Mouse (Mus musculus): ENCODE results near the gene Efhd1. TPM values are rescaled to one million over a fixed set of nuclear protein-coding genes. Genes with fewer than 3 reads are reported as not detected.

Gene Efhd1
- total RNA-seq, 2 experiments from 2014 or later = 16.3 to 17.2 TPM

DNA sequence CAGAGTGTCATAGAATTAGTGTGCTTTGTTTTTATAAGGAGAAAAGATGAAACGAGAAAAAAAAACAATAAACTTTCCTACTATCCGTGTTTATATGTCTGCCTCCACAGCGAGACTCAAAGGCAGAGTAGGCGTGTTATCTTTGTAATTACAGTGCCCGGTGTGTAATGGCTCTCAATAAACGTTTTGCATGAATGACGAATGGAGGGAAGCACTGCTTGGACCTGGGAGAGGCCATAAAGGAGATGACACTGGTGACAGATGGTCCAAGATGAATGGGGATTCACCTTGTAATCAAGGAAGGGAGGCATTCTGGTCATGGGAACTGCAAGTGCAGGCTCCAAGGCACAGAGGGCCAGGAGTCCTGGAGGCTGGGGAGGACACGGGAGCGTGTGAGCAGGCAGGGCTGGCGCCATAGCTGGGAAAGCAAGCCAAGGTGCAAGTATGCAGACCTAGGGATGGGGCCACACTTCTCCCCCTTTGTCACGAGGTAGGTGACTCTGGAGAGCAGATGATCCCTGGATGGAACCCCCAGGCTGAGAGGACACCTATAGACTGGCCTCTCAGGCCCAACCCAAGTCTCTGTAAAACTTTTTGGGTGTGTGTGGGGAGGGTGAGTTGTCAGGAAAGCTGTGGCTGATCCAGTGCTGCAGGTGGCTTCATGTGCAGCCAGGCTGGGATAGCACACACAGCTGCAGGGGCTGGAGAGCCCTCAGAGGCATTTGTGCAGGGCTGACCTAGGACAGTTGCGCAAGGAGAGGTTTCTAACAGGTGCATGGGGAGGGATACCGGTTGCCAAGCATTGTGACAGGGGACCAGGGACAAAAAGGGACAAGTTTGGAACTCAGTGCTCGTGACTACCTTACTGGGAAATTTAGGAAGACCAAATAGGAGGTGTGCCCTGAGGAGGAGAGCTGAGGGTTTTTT lies 36.5 kb downstream of the Efhd1 start:
- DNase-seq (ENCODE audit: extremely low spot score in 1 of 2, low spot score in 1 of 2) = no peak

DNA sequence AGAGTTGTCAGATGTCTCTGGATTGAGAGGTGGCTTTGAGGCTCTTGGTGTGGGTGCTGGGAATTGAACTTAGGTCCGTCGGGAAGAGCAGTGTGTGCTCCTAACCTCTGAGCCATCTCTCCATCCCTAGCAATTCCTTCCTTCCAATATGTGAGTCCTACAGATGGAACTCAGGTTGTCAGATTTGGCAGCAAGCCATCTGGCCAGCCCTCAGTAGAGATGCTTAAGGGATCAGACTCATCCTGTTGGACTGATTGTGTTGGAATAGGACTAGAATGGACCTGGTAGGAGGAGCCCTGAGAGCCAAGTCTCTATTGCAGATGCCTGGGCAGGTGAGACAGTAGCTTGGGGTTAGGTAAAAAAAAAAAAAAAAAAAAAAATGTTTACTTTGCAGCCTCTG lies 37.8 kb downstream of the Efhd1 start:
- DNase-seq (ENCODE audit: extremely low spot score in 1 of 2, low spot score in 1 of 2) = no peak

DNA sequence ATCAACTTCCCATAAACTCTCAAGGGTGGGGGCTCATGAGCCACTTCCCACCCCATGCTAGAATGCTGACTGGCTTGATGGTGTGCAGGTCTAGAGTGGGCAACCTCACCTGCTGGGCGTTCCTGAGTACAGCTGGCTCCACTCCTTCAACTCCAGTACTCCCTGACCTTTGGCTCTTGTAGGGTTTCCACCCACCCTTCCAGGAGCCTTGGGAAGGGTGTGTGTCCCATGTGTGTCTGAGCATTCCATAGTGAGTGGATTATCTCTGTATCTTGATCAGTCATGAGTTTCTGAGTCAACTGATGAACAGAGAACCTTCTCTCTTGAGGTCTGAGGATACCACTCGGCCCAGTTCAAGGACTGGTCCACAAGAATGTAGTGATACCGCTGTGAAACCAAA lies 44.8 kb downstream of the Efhd1 start:
- DNase-seq (ENCODE audit: extremely low spot score in 1 of 2, low spot score in 1 of 2) = no peak

DNA sequence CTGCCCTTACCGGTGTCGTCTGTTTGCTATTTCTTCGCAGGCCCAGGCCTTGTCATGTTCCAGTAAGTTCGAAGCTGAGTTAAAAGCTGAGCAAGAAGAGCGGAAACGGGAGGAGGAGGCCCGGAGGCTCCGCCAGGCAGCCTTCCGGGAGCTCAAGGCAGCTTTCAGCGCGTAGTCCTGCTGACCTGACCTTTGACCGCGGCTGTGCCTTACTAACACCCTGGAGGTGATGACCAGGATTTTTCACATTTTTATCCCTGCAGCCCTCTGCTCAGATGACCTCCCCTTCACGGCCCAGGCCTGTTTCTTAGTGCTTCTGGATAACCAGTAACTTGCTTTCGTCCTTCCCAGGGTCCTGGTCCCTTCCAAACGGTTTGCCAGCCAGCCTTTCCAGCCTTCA lies 45.5 kb downstream of the Efhd1 start:
- no peak for DNase-seq (ENCODE audit: extremely low spot score in 1 of 2, low spot score in 1 of 2)

DNA sequence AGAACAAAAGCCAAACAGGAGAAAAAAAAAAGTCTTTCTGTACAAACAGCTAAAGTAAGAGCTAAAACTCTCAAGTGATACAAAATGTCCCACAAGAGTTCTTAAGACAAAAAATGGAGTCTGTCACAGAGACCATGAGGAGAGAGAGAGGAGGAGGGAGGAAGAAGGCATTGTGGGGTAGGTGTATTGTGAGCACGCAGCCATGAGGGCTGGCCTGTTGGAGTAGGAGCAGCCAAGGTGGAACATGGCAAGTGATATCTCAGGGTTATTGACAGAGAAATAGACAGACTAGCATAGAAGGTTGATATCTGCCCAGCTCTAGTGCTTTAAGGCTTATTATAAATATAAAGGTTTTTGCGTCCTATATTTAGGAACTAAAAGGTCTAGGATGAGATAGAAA lies 48.5 kb downstream of the Efhd1 start:
- no peak for DNase-seq (ENCODE audit: extremely low spot score in 1 of 2, low spot score in 1 of 2)

DNA sequence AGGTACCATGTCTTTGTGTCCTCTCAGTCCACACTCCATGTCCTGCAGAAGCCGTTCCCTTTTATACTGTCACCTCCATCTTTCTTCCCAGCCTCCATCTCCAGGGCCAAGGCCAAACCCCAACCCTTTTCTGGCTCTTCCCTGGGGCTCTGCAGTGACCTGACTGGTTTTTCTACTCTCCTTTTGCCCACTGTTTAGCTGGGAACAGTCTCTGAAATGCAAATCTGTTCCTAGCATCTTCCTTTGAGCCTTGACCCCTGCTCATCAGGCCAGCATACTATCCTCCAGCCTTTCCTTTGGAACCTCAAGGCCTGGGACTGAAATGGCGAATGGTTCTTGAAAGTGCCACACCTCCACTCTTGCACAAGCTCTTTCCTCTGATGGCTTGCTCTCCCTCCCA lies 49.0 kb downstream of the Efhd1 start:
- no peak for DNase-seq (ENCODE audit: extremely low spot score in 1 of 2, low spot score in 1 of 2)

DNA sequence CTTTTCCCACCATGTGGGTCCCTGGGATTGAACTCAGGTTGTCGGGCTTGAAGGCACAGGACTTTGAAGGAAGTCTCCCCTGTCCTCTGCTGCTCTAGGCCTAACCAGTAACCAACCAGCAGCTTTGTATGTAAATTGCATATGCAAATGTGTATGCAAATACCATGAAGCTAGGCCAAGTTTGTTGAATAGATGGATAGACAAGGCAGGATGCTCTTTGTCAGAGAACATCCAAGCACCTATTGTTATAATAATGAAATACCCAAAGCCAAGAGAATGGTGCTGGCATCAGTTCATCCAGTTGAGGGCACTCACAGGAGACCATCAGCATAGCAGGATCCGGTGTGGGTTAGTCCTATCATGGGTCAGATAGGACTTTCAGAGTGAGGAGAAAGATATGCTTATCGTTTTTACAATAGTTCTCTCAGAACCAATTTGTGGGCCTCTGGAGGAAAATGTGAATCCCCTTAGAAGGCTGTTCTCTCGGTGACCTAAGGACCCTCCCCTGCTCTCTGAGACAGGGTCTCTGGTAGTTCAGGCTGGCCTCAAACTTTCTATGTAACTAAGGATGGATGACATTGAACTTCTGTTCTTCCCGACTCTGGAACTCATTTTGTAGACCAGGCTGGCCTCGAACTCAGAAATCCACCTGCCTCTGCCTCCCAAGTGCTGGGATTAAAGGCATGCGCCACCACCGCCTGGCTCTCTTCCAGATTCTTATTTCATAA lies 49.8 kb downstream of the Efhd1 start:
- DNase-seq (ENCODE audit: extremely low spot score in 1 of 2, low spot score in 1 of 2) = no peak

DNA sequence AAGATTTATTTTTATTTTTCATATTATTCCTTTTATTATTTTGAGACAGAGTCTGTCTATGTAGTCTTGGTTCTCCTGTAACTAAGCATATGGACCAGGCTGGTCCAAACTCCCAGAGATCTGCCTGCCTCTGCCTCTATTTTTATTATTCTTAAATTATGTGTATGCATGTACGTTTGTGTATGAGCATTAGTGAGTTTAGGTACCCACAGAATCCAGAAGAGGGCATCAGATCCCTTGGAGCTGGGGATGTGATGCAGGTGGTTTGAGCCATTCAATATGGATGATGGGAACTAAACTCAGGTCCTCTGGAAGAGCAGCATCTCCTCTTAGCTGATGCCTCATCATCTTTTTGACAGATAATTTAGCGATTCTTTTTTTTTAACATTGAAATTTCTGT lies 51.3 kb downstream of the Efhd1 start:
- DNase-seq (ENCODE audit: extremely low spot score in 1 of 2, low spot score in 1 of 2) = no peak

DNA sequence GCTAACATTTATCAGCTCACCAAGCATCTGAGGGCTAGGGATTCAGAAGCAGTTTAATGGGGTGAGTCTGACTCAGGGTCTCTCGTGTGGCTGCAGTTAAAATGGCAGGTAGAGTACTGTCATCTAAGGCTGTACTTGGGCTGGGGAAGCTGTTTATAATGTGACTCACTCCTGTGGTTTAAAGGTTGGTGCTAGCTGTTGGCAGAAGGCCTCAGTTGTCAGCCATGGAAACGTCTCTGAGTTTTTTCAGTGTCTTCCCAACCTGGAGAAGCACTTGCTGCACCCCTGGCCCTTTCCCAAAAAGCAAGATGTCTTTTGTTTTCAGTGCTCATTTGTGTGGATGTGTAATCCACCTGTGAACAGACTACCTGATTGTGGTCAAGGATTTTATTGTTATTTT lies 51.7 kb downstream of the Efhd1 start:
- DNase-seq (ENCODE audit: extremely low spot score in 1 of 2, low spot score in 1 of 2) = no peak

DNA sequence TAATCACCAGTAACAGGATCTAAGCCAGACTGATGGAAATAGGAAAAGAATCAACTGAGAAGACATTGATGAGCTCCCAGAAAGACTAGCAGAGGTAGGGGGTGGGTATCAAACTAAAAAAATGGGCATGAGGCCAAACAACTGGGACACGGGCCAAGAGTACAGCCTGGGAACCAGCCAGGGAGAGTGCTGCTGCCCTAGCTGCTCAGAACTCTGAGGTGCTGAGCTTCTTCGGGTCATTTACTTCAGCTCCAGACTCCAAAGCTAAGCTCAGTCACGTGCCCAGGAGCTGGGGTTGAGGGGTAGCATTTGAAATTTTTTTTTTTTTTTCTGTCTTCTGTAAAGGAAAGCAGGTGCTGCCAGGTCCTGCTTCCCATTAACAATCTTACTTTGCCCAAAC lies 52.5 kb downstream of the Efhd1 start:
- peak; percentile 17 to 53 for DNase-seq (ENCODE audit: extremely low spot score in 1 of 2, low spot score in 1 of 2)

DNA sequence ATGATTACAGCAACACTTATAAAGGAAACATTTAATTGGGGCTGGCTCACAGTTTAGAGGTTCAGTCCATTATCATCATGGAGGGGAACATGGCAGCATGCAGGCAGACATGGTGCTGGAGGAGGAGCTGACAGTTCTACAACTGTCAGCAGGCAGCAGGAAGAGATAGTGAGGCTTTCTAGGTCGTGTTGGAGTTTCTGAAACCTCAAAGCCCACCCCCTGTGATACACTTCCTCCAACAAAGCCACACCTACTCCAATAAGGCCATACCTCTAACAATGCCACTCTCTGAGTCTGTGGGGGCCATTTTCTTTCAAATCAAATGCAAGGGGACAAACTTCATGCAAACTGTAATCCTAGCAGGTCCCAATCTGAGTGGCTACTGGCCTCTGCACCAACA lies 56.9 kb downstream of the Efhd1 start:
- DNase-seq (ENCODE audit: extremely low spot score in 1 of 2, low spot score in 1 of 2) = no peak

DNA sequence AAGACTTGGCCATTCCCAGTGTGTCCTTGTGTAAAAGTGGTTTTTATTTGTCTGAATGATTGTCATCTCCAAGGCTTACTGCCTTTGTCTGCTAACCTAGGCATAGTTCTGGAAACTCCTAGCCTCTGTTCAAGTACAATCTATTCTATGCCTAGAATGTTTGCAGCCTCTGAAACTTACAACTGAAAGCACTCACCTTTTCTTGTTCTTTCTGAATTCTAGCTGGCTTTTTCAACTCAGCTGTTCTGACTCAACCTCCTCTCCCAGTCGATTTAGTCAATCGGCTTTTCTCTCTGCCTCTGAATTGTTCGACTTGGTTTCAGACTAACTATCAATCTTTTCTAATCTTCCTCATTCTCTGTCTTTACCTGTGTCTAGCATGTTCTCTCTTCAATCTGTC lies 58.6 kb downstream of the Efhd1 start:
- DNase-seq (ENCODE audit: extremely low spot score in 1 of 2, low spot score in 1 of 2) = no peak

DNA sequence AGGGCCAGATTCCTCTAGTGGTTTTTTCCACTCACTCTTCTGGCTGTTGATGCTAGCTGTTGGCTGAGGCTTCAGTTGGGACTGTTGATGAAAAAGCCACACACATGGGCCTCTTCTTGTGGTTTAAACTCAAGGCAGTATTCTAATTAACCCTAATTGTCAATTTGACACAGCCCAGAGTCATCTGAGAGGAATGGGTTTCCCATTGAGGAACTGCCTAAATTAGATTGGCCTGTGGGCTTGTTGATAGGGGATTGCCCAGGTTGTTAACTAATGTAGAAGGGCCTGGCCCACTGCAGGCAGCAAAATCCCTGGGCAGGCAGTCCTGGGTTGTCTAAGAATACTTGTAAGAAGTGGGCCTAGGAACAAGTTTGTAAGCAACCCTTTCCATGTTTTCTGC lies 60.5 kb downstream of the Efhd1 start:
- DNase-seq (ENCODE audit: extremely low spot score in 1 of 2, low spot score in 1 of 2) = no peak

DNA sequence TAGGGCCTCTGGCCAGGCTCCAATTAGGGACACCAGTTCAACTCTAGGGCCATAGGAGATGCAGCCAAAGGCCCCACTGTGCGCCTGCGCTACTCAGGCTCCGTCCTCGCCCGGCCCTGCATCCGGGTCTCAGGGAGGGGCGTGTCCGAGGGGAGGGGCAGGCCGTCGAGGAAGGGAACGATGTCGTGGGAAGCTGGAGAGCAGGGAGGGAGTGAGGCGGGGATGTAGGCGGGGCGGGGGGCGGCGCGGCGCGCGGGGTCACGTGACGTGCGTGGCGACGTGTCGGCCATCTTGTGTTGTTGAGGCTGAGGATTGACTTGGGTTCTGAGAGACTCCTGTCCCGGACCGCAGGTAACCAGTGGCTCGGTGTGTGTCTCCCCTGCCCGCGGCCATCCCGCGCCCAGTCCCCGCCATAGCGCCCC lies 62.6 kb downstream of the Efhd1 start, which contains the start of gene Gigyf2:
TSS of gene Gigyf2 (plus strand) at position 257 of the 422 bp plus-strand sequence.
- peak; percentile 86 to 92 for DNase-seq (ENCODE audit: extremely low spot score in 1 of 2, low spot score in 1 of 2)

DNA sequence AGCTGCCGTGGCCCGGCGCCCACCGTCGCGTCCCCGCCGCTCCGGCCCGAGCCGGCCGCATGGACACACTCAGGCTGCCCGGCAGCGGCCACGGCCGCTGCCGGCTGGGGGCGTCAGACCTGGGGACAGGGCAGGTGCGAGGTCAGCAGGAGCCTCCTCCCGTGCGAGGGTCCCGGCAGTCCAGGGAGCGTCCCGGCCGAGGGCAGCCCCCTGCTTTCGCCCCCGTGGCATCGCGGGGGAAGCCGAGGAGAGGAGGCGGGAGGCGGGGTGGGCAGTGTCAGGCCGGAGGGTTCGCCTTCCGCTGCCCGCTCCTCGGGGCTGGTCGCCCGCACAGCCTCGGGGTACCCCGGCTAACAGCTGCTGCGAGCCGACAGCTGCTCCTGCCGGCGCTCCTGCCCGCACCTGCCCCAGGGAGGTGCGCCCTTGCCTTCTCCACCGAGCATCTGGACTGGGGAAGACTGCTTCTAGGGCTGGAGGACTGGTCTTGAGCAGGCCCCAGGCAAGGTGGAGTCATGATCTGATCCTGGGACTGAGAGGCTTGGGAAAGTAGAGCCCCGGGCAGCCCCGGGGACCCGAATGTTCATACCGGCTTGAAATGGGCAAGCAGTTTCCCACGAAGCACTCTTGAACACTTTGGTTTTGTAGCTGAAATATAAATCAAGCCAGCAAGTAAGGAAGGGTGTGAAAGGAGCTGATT lies 63.1 kb downstream of the Efhd1 start:
- peak in 1 of 2 experiments; percentile 8 for DNase-seq (ENCODE audit: extremely low spot score in 1 of 2, low spot score in 1 of 2)

DNA sequence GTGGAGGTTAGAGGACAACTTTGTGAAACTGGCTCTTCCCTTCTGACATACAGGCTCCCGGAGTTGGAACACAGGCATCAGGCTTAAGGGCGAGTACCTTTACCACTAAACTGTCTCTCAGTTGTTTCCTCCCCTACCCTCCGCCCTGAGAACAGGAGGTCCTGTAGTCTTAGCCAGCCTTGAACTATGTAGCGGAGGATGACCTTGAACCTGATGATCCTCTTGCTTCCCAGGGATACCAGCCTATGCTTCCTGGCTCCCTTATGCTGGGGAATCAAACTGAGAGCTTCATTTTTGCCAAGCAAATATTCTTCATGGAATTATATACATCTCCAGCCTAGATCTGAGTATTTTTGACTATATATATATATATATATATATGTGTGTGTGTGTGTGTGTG lies 67.6 kb downstream of the Efhd1 start:
- DNase-seq (ENCODE audit: extremely low spot score in 1 of 2, low spot score in 1 of 2) = no peak

DNA sequence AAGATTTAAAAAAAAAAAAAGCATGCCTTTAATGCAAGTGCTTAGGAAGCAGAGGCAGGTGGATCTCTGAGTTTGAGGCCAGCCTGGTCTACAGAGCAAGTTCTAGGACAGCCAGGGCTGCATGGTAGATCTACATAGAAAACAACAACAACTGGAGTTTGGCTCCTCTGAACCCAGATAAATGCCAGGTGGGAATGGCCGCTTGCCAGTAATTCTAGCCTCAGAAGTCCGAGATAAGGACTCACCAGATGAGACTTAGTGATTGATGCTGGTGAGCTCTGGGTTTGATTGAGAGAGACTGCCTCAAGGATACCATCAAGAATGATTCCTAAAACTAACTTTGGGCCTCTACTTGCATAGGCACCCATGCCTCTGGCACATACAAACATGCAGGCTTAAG lies 86.4 kb downstream of the Efhd1 start:
- no peak for DNase-seq (ENCODE audit: extremely low spot score in 1 of 2, low spot score in 1 of 2)

DNA sequence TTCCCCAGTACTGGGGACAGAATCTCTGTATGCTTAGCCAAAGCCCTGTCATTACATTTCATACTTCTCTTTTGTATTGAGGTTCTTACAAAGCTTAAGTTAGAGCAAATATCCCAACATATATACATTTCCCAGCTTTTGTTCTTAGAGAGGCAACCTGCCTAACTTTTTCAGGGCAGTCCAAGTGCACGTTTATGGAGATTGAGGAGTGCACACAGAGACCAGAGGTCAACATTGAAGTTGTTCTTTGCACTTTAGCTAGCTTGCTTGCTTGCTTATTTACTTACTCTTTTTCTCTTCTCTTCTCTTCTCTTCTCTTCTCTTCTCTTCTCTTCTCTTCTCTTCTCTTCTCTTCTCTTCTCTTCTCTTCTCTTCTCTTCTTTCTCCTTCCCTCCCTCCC lies 96.1 kb downstream of the Efhd1 start:
- no peak for DNase-seq (ENCODE audit: extremely low spot score in 1 of 2, low spot score in 1 of 2)
